Mouse (Mus musculus) heart, embryonic 11.5 days (tissue): ENCODE measurements around the gene Anks1. TPM values are rescaled to one million over a fixed set of nuclear protein-coding genes. Genes with fewer than 3 reads are reported as not detected.
"Not testable (repeated sequence)": the region's sequence is repeated elsewhere in the genome, so short reads cannot be mapped to it uniquely, and the experiment has no call there.

Experiments
- ATAC-seq: fragments of 200-750 bp; cut with Nextera tagmentation; replicated peaks from 2 replicates; pipeline ENCODE4 v1.8.0; 2017; ENCODE audit warnings: moderate library complexity; ENCODE audit not compliant: insufficient number of reproducible peaks, low FRiP score, low TSS enrichment
- H3K27ac ChIP-seq: fragments of 300-500 bp; sonication (generic); 2 replicates; pipeline ENCODE4 v1.5.1; 2014; ENCODE audit warnings: mild to moderate bottlenecking, low read depth, low read length
- H3K27me3 ChIP-seq: fragments of 300-500 bp; sonication (generic); 2 replicates; pipeline ENCODE4 v1.6.1; 2014; ENCODE audit warnings: mild to moderate bottlenecking, low read length, mixed read lengths; ENCODE audit not compliant: control insufficient read depth, insufficient read depth
- H3K36me3 ChIP-seq: fragments of 300-500 bp; sonication (generic); 2 replicates; pipeline ENCODE4 v1.6.1; 2014; ENCODE audit warnings: mild to moderate bottlenecking, low read length, moderate library complexity, mixed read lengths; ENCODE audit not compliant: control insufficient read depth, insufficient read depth
- H3K4me1 ChIP-seq: fragments of 300-500 bp; sonication (generic); 2 replicates; pipeline ENCODE4 v1.6.1; 2014; ENCODE audit warnings: low read length; ENCODE audit not compliant: control insufficient read depth, insufficient read depth
- H3K4me2 ChIP-seq: fragments of 300-500 bp; sonication (generic); 2 replicates; pipeline ENCODE4 v1.6.1; 2014; ENCODE audit warnings: mild to moderate bottlenecking, moderate library complexity
- H3K4me3 ChIP-seq: fragments of 300-500 bp; sonication (generic); 2 replicates; pipeline ENCODE4 v1.5.1; 2014; ENCODE audit warnings: low read depth, low read length
- H3K9ac ChIP-seq: fragments of 300-500 bp; sonication (generic); 2 replicates; pipeline ENCODE4 v1.6.1; 2014; ENCODE audit warnings: mild to moderate bottlenecking, low read depth, low read length, moderate library complexity
- H3K9me3 ChIP-seq: fragments of 300-500 bp; sonication (generic); replicated peaks from 2 replicates; pipeline ENCODE4 v1.6.1; 2016; ENCODE audit warnings: low read length; ENCODE audit not compliant: control insufficient read depth
- WGBS: fragments of 180-500 bp; shearing (Covaris S2); extraction: QIAGEN DNeasy Blood & Tissue Kit; methylation state at CpG from one replicate; pipeline ENCODE4 v1.1.7; 2014; ENCODE audit not compliant: insufficient replicate concordance; 5-methylcytosine and 5-hydroxymethylcytosine counted together
- polyA plus RNA-seq: library from polyadenylated mRNA; unstranded; fragments of >200 nt; fragmentation: Nextera tagmentation; extraction: Ambion mirVana; gene quantifications from 2 replicates; pipeline ENCODE4 v1.2.1, GENCODE M21; 2014

Anks1 gene
- polyA plus RNA-seq, 1 experiment from 2014 or later = 6.9 TPM

GRCm38 (mm10) chr17:27986106-27986505, 77.0 kb downstream of the Anks1 start:
- Histone ChIP-seq H3K4me1 (no peaks in the 10 kb centered on the region), H3K4me2 (no peak overlapping the region), H3K27ac (no peak overlapping the region), H3K27me3 (no peaks in the 10 kb centered on the region), H3K4me3 (no peak overlapping the region), H3K36me3 (no peaks in the 10 kb centered on the region), H3K9me3 (no peaks in the 10 kb centered on the region), H3K9ac (no peak overlapping the region)
- no peak for ATAC-seq
- 93% methylated on average over 19 of the region's 19 CpGs for WGBS

- no peaks in the 10 kb centered on the region for H3K9me3 ChIP-seq
- WGBS = 30% methylated on average over 15 of the region's 15 CpGs
- no peak for ATAC-seq
These were observed 80.9 kb downstream of the Anks1 start for GRCm38 (mm10) chr17:27989807-27990542.

GRCm38 (mm10) chr17:27994001-27994944, 85.2 kb downstream of the Anks1 start:
- ATAC-seq = no peak
- Histone ChIP-seq H3K9me3 (no peaks in the 10 kb centered on the region), H3K36me3 (peaks cover 5% of the 10 kb centered on the region; the same call in 1 of the 2 replicates), H3K27ac (0 out of 2 replicates have a peak overlapping the region, but pooled peaks have one; percentile 15), H3K9ac (no peak overlapping the region), H3K27me3 (no peaks in the 10 kb centered on the region), H3K4me2 (no peak overlapping the region), H3K4me3 (no peak overlapping the region), H3K4me1 (peaks cover 11% of the 10 kb centered on the region)
- WGBS = 66% methylated on average over 10 of the region's 10 CpGs

More at GRCm38 (mm10) chr17:27989807-27990542, 80.9 kb downstream of the Anks1 start:
- no peak overlapping the region for H3K4me2 ChIP-seq
- H3K9ac ChIP-seq = 0 out of 2 replicates have a peak overlapping the region, but pooled peaks have one; percentile 10
- H3K4me3 ChIP-seq = no peak overlapping the region
- no peak overlapping the region for H3K27ac ChIP-seq
- no peaks in the 10 kb centered on the region for H3K27me3 ChIP-seq
- H3K36me3 ChIP-seq = peaks cover 3% of the 10 kb centered on the region; the same call in 1 of the 2 replicates
- H3K4me1 ChIP-seq = peaks cover 11% of the 10 kb centered on the region

- Histone ChIP-seq H3K9me3 (no peaks in the 10 kb centered on the region), H3K27ac (no peak overlapping the region), H3K4me2 (no peak overlapping the region), H3K36me3 (peaks cover 5% of the 10 kb centered on the region; the same call in 1 of the 2 replicates), H3K4me3 (no peak overlapping the region), H3K4me1 (peaks cover 13% of the 10 kb centered on the region), H3K9ac (no peak overlapping the region), H3K27me3 (no peaks in the 10 kb centered on the region)
- no peak for ATAC-seq
- 77% methylated on average over 4 of the region's 4 CpGs for WGBS
These were observed 87.2 kb downstream of the Anks1 start for GRCm38 (mm10) chr17:27996320-27996719.

- no peak overlapping the region for H3K4me2 ChIP-seq
- H3K4me3 ChIP-seq = no peak overlapping the region
- no peaks in the 10 kb centered on the region for H3K9me3 ChIP-seq
- H3K36me3 ChIP-seq = peaks cover 5% of the 10 kb centered on the region; the same call in 1 of the 2 replicates
- no peak overlapping the region for H3K9ac ChIP-seq
- no peak for ATAC-seq
- no peak overlapping the region; the same call in 1 of the 2 replicates for H3K27ac ChIP-seq
- 67% methylated on average over 12 of the region's 12 CpGs for WGBS
- H3K27me3 ChIP-seq = no peaks in the 10 kb centered on the region
- H3K4me1 ChIP-seq = peaks cover 13% of the 10 kb centered on the region
These were observed 88.1 kb downstream of the Anks1 start for GRCm38 (mm10) chr17:27997212-27997611.

GRCm38 (mm10) chr17:27999683-28000273, 90.7 kb downstream of the Anks1 start:
- H3K4me1 ChIP-seq, H3K27ac ChIP-seq, H3K9ac ChIP-seq, H3K4me2 ChIP-seq, H3K36me3 ChIP-seq, ATAC-seq, H3K4me3 ChIP-seq, H3K9me3 ChIP-seq, H3K27me3 ChIP-seq: not testable (repeated sequence)
- 80% methylated on average over 13 of the region's 13 CpGs for WGBS

GRCm38 (mm10) chr17:28000389-28000788, 91.3 kb downstream of the Anks1 start:
- no peak overlapping the region for H3K4me2 ChIP-seq
- H3K9ac ChIP-seq = no peak overlapping the region
- no peak for ATAC-seq
- H3K4me3 ChIP-seq = no peak overlapping the region
- no peaks in the 10 kb centered on the region for H3K9me3 ChIP-seq
- H3K4me1 ChIP-seq = peaks cover 3% of the 10 kb centered on the region; the same call in 1 of the 2 replicates
- no peaks in the 10 kb centered on the region for H3K27me3 ChIP-seq
- H3K36me3 ChIP-seq = 0 out of 2 replicates have a peak, but pooled peaks cover 2% of the 10 kb centered on the region
- H3K27ac ChIP-seq = no peak overlapping the region
- 83% methylated on average over 4 of the region's 4 CpGs for WGBS

GRCm38 (mm10) chr17:28000851-28001250, 91.7 kb downstream of the Anks1 start:
- no peak for ATAC-seq
- no peak overlapping the region for H3K27ac ChIP-seq
- no peaks in the 10 kb centered on the region for H3K9me3 ChIP-seq
- peaks cover 3% of the 10 kb centered on the region; the same call in 1 of the 2 replicates for H3K4me1 ChIP-seq
- WGBS = 81% methylated on average over 1 of the region's 1 CpGs
- H3K4me3 ChIP-seq = no peak overlapping the region
- no peak overlapping the region for H3K9ac ChIP-seq
- no peak overlapping the region for H3K4me2 ChIP-seq
- no peaks in the 10 kb centered on the region for H3K27me3 ChIP-seq
- 0 out of 2 replicates have a peak, but pooled peaks cover 2% of the 10 kb centered on the region for H3K36me3 ChIP-seq
